Mouse (Mus musculus) liver, embryonic 12.5 days (tissue): ENCODE results near the gene Hyal3. TPM values are rescaled to one million over a fixed set of nuclear protein-coding genes. Genes with fewer than 3 reads are reported as not detected.
"Not testable (repeated sequence)": the region's sequence is repeated elsewhere in the genome, so short reads cannot be mapped to it uniquely, and the experiment has no call there.

Experiments used
- ATAC-seq: fragments of 200-750 bp; cut with Nextera tagmentation; 2 replicates; pipeline ENCODE4 v1.8.0; 2017; ENCODE audit warnings: moderate number of reproducible peaks, mild to moderate bottlenecking, moderate library complexity
- H3K27ac ChIP-seq: fragments of 300-500 bp; sonication (generic); 2 replicates; pipeline ENCODE4 v1.5.1; 2016; ENCODE audit warnings: mild to moderate bottlenecking
- H3K27me3 ChIP-seq: fragments of 300-500 bp; sonication (generic); replicated peaks from 2 replicates; pipeline ENCODE4 v1.6.1; 2016; ENCODE audit warnings: mild to moderate bottlenecking, moderate library complexity
- H3K36me3 ChIP-seq: fragments of 300-500 bp; sonication (generic); 2 replicates; pipeline ENCODE4 v1.6.1; 2016; ENCODE audit warnings: mild to moderate bottlenecking, moderate library complexity
- H3K4me1 ChIP-seq: fragments of 300-500 bp; sonication (generic); 2 replicates; pipeline ENCODE4 v1.6.1; 2016
- H3K4me2 ChIP-seq: fragments of 300-500 bp; sonication (generic); 2 replicates; pipeline ENCODE4 v1.6.1; 2016; ENCODE audit warnings: mild to moderate bottlenecking, moderate library complexity
- H3K4me3 ChIP-seq: fragments of 300-500 bp; sonication (generic); 2 replicates; pipeline ENCODE4 v1.5.1; 2016; ENCODE audit warnings: mild to moderate bottlenecking, moderate library complexity
- H3K9ac ChIP-seq: fragments of 300-500 bp; sonication (generic); 2 replicates; pipeline ENCODE4 v1.6.1; 2016; ENCODE audit warnings: mild to moderate bottlenecking, moderate library complexity
- H3K9me3 ChIP-seq: fragments of 300-500 bp; sonication (generic); replicated peaks from 2 replicates; pipeline ENCODE4 v1.6.1; 2016; ENCODE audit warnings: mild to moderate bottlenecking, moderate library complexity
- WGBS: fragments of 180-500 bp; shearing (Covaris S2); methylation state at CpG from one replicate; pipeline ENCODE4 v1.1.7; 2016; ENCODE audit not compliant: insufficient replicate concordance; 5-methylcytosine and 5-hydroxymethylcytosine counted together
- polyA plus RNA-seq: library from polyadenylated mRNA; unstranded; fragments of >200 nt; fragmentation: Nextera tagmentation; extraction: Ambion mirVana; gene quantifications from 2 replicates; pipeline ENCODE4 v1.2.1, GENCODE M21; 2016

Hyal3 gene
- polyA plus RNA-seq, 1 experiment from 2014 or later = 0.99 TPM

DNA sequence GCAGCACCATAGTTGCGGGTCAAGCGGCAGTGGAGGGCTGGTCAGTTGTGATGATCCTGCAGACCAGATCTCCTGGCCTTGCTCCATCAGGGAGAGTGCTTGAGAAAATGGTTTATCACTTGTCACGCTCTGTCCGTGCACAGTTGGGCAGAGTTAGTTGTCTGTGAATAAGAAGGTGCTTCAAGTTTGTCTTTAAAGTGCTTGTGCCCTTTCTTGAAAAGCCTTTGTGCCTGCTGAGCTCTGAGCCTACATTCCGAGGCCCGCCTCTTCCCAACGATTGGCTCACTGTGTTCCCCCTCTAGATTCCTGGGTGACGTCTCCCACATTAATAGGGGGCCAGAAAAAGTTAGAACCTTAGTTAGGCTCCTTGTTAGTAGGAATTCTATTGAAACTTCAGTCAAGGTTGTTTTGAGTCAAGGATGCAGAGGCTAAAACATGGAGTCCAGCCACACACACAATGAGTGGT is 28.7 kb upstream of the Hyal3 start:
- H3K36me3 ChIP-seq = peaks cover 6% of the 10 kb centered on the region
- H3K27ac ChIP-seq = no peak overlapping the region
- WGBS = 22% methylated on average over 8 of the region's 8 CpGs
- H3K4me3 ChIP-seq = peak overlapping the region; percentile 59
- peak overlapping the region; percentile 95 for H3K4me2 ChIP-seq
- H3K9me3 ChIP-seq = no peaks in the 10 kb centered on the region
- peak overlapping the region; percentile 76 for H3K9ac ChIP-seq
- no peak for ATAC-seq
- H3K4me1 ChIP-seq = peaks cover 66% of the 10 kb centered on the region
- H3K27me3 ChIP-seq = peaks cover 45% of the 10 kb centered on the region

- H3K27ac ChIP-seq = no peak overlapping the region
- ATAC-seq = no peak
- 0 out of 2 replicates have a peak overlapping the region, but pooled peaks have one; percentile 80 for H3K4me3 ChIP-seq
- 61% methylated on average over 5 of the region's 5 CpGs for WGBS
- no peak overlapping the region; the same call in 1 of the 2 replicates for H3K9ac ChIP-seq
- no peaks in the 10 kb centered on the region for H3K9me3 ChIP-seq
- H3K4me1 ChIP-seq = peaks cover 65% of the 10 kb centered on the region
- peaks cover 15% of the 10 kb centered on the region for H3K36me3 ChIP-seq
- H3K4me2 ChIP-seq = peak overlapping the region; percentile 95
- peaks cover 45% of the 10 kb centered on the region for H3K27me3 ChIP-seq
Observed at GRCm38 (mm10) chr9:107552690-107553393, 27.8 kb upstream of the Hyal3 start.

GRCm38 (mm10) chr9:107553541-107554318 is 26.9 kb upstream of the Hyal3 start:
- H3K27ac ChIP-seq = peak overlapping the region; percentile 79
- H3K9ac ChIP-seq = peak overlapping the region; percentile 76
- peaks cover 24% of the 10 kb centered on the region for H3K36me3 ChIP-seq
- H3K27me3 ChIP-seq = peaks cover 37% of the 10 kb centered on the region
- H3K4me1 ChIP-seq = peaks cover 65% of the 10 kb centered on the region
- 6% methylated on average over 37 of the region's 37 CpGs for WGBS
- H3K4me2 ChIP-seq = peak overlapping the region; percentile 95
- H3K9me3 ChIP-seq = no peaks in the 10 kb centered on the region
- H3K4me3 ChIP-seq = peak overlapping the region; percentile 80
- ATAC-seq = peak; percentile 51

- H3K4me2 ChIP-seq = peak overlapping the region; percentile 95
- H3K9me3 ChIP-seq = no peaks in the 10 kb centered on the region
- H3K4me1 ChIP-seq = peaks cover 65% of the 10 kb centered on the region
- peak; percentile 89 for ATAC-seq
- peaks cover 30% of the 10 kb centered on the region for H3K36me3 ChIP-seq
- H3K9ac ChIP-seq = peak overlapping the region; percentile 93
- H3K27ac ChIP-seq = peak overlapping the region; percentile 96
- peak overlapping the region; percentile 80 for H3K4me3 ChIP-seq
- under 1% methylated on average over 53 of the region's 53 CpGs for WGBS
- H3K27me3 ChIP-seq = peaks cover 31% of the 10 kb centered on the region
Observed at GRCm38 (mm10) chr9:107554319-107554825, 26.2 kb upstream of the Hyal3 start.

- H3K36me3 ChIP-seq = peaks cover 37% of the 10 kb centered on the region
- 0% methylated on average over 23 of the region's 23 CpGs for WGBS
- H3K9me3 ChIP-seq = no peaks in the 10 kb centered on the region
- peak overlapping the region; percentile 96 for H3K27ac ChIP-seq
- ATAC-seq = peak; percentile 14
- peak overlapping the region; percentile 95 for H3K4me2 ChIP-seq
- peak overlapping the region; percentile 80 for H3K4me3 ChIP-seq
- peaks cover 65% of the 10 kb centered on the region for H3K4me1 ChIP-seq
- peaks cover 25% of the 10 kb centered on the region for H3K27me3 ChIP-seq
- peak overlapping the region; percentile 93 for H3K9ac ChIP-seq
Observed at GRCm38 (mm10) chr9:107555031-107555457, 25.6 kb upstream of the Hyal3 start.

DNA sequence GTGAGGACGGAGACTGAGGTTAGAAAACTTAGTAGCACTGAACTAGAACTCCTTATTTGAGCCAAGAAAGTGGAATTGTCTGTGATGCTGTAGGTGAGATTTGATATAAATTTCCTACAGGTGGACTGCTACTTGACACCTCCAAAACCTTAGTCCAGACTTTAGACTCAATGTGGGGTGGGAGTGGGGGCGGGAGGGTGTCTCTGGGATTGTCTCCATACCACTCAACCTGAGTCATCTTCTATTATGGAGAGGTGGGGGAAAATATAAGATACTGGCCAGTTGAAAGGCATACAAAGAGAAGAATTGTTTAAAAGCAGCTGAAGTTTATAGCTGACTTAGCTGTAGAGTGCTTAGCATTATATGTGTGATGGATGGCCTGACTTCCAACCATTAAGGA is 24.9 kb upstream of the Hyal3 start:
- H3K9me3 ChIP-seq = no peaks in the 10 kb centered on the region
- 38% methylated on average over 2 of the region's 2 CpGs for WGBS
- H3K4me3 ChIP-seq = peak overlapping the region; percentile 80
- H3K27ac ChIP-seq = peak overlapping the region; percentile 96
- H3K36me3 ChIP-seq = peaks cover 44% of the 10 kb centered on the region
- H3K9ac ChIP-seq = peak overlapping the region; percentile 93
- H3K4me1 ChIP-seq = peaks cover 59% of the 10 kb centered on the region
- no peak for ATAC-seq
- peaks cover 18% of the 10 kb centered on the region for H3K27me3 ChIP-seq
- peak overlapping the region; percentile 95 for H3K4me2 ChIP-seq

- Histone ChIP-seq H3K9me3 (no peaks in the 10 kb centered on the region), H3K27ac (peak overlapping the region; percentile 96), H3K9ac (peak overlapping the region; percentile 93), H3K4me3 (peak overlapping the region; percentile 80), H3K27me3 (peaks cover 12% of the 10 kb centered on the region; the same call in 1 of the 2 replicates), H3K4me1 (peaks cover 52% of the 10 kb centered on the region), H3K4me2 (peak overlapping the region; percentile 95), H3K36me3 (peaks cover 50% of the 10 kb centered on the region)
- no peak for ATAC-seq
- 40% methylated on average over 3 of the region's 3 CpGs for WGBS
Observed at GRCm38 (mm10) chr9:107556346-107556745, 24.3 kb upstream of the Hyal3 start.

DNA sequence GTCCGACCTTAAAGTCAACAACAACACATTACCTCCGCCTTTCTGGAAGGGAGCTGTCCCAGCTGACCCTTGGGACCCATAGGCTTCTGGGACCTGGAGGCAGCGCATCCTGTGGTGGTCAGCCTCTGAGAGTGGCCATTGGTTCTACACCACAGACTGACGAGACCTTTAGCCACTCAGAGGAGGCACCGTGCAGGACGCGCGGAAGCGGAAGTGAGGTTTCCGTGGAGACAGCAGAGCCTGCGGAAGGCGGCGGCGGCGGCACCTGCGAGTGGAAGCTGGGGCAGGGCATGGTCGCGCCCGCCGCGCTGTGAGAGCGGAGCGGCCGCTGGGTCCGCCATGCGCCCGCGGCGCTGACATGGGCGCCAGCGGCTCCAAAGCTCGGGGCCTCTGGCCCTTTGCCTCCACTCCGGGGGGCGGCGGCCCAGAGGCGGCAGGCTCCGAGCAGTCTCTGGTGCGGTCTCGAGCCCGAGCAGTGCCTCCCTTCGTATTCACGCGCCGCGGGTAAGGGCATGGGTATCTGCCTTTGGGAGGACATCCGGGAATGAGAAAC is 17.5 kb upstream of the Hyal3 start, which contains the start of gene Tusc2:
Tusc2 (plus strand) TSS at position 227 of the 553 bp plus-strand sequence.
- Histone ChIP-seq H3K4me3 (peak within 1 kb of the TSS; percentile 87), H3K4me2 (peak within 1 kb of the TSS; percentile 82), H3K36me3 (peaks cover 60% of the 10 kb centered on the region), H3K9me3 (no peaks in the 10 kb centered on the region), H3K4me1 (peaks cover 60% of the 10 kb centered on the region), H3K27me3 (no peaks in the 10 kb centered on the region), H3K9ac (peak within 1 kb of the TSS; percentile 91), H3K27ac (peak within 1 kb of the TSS; percentile 89)
- peak; percentile 96 for ATAC-seq
- WGBS = under 1% methylated on average over 35 of the region's 46 CpGs

- H3K4me3 ChIP-seq, H3K27me3 ChIP-seq, H3K9me3 ChIP-seq, H3K9ac ChIP-seq, ATAC-seq: not testable (repeated sequence)
- Histone ChIP-seq H3K4me1 (peaks cover 76% of the 10 kb centered on the region), H3K4me2 (peak overlapping the region; percentile 22), H3K27ac (peak overlapping the region; percentile 94), H3K36me3 (peaks cover 39% of the 10 kb centered on the region)
- WGBS = 31% methylated on average over 5 of the region's 5 CpGs
Observed at GRCm38 (mm10) chr9:107565556-107565955, 15.1 kb upstream of the Hyal3 start.

- WGBS = 49% methylated on average over 15 of the region's 15 CpGs
- Histone ChIP-seq H3K4me2 (peak overlapping the region; percentile 14), H3K27me3 (no peaks in the 10 kb centered on the region), H3K9ac (no peak overlapping the region), H3K9me3 (no peaks in the 10 kb centered on the region), H3K27ac (peak overlapping the region; percentile 94), H3K4me1 (peaks cover 82% of the 10 kb centered on the region), H3K4me3 (no peak overlapping the region), H3K36me3 (peaks cover 39% of the 10 kb centered on the region)
- no peak for ATAC-seq
Observed at GRCm38 (mm10) chr9:107566041-107566709, 14.4 kb upstream of the Hyal3 start.

DNA sequence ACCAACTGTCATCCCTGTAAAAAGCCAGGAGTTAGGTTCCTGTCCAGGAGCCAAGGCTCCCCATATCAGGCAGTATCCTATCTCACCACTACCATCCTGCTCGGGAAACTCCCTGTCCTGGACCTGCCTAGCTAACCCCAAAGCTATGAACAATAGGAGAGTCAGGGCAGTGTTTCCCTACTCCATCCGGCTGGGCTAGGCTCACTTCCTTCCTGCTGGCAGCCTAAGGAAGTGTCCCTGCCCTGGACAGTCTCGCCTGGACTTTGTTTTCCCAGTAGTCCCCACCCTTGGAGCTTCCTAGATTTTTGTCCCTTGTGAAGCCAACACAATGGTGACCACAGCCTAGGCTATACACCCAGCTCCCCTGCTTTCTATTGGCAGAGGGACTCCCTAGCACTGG is 13.8 kb upstream of the Hyal3 start:
- 53% methylated on average over 3 of the region's 3 CpGs for WGBS
- Histone ChIP-seq H3K4me2 (peak overlapping the region; percentile 86), H3K27ac (peak overlapping the region; percentile 94), H3K4me1 (peaks cover 87% of the 10 kb centered on the region), H3K27me3 (no peaks in the 10 kb centered on the region), H3K36me3 (peaks cover 39% of the 10 kb centered on the region), H3K4me3 (peak overlapping the region; percentile 75; the same call in 1 of the 2 replicates), H3K9me3 (no peaks in the 10 kb centered on the region), H3K9ac (peak overlapping the region; percentile 31; the same call in 1 of the 2 replicates)
- ATAC-seq = no peak
